Mouse (Mus musculus) kidney, embryonic 14.5 days (tissue): ENCODE data around the gene Olfr1347. TPM values are rescaled to one million over a fixed set of nuclear protein-coding genes. Genes with fewer than 3 reads are reported as not detected.

ENCODE experiments used
- ATAC-seq: fragments of 200-750 bp; cut with Nextera tagmentation; 2 replicates; pipeline ENCODE4 v1.8.0; 2017; ENCODE audit warnings: moderate number of reproducible peaks, mild to moderate bottlenecking, moderate TSS enrichment, moderate library complexity; ENCODE audit not compliant: low FRiP score, low TSS enrichment
- H3K27ac ChIP-seq: fragments of 300-500 bp; sonication (generic); 2 replicates; pipeline ENCODE4 v1.5.1; 2014; ENCODE audit warnings: low read depth, mild to moderate bottlenecking, low read length, moderate library complexity, mixed read lengths
- H3K27me3 ChIP-seq: fragments of 300-500 bp; sonication (generic); 2 replicates; pipeline ENCODE4 v1.6.1; 2014; ENCODE audit warnings: mild to moderate bottlenecking, low read length; ENCODE audit not compliant: control insufficient read depth, insufficient read depth
- H3K36me3 ChIP-seq: fragments of 300-500 bp; sonication (generic); 2 replicates; pipeline ENCODE4 v1.6.1; 2014; ENCODE audit warnings: low read length, mixed read lengths; ENCODE audit not compliant: control insufficient read depth, insufficient read depth
- H3K4me1 ChIP-seq: fragments of 300-500 bp; sonication (generic); 2 replicates; pipeline ENCODE4 v1.6.1; 2014; ENCODE audit warnings: low read length, mixed read lengths; ENCODE audit not compliant: control insufficient read depth, insufficient read depth
- H3K4me2 ChIP-seq: fragments of 300-500 bp; sonication (generic); replicated peaks from 2 replicates; pipeline ENCODE4 v1.6.1; 2014; ENCODE audit warnings: low read depth, mild to moderate bottlenecking, low read length
- H3K4me3 ChIP-seq: fragments of 300-500 bp; sonication (generic); 2 replicates; pipeline ENCODE4 v1.5.1; 2014; ENCODE audit warnings: mild to moderate bottlenecking, low read length
- H3K9ac ChIP-seq: fragments of 300-500 bp; sonication (generic); 2 replicates; pipeline ENCODE4 v1.6.1; 2014; ENCODE audit warnings: low read depth, mild to moderate bottlenecking, low read length, moderate library complexity
- H3K9me3 ChIP-seq: fragments of 300-500 bp; sonication (generic); 2 replicates; pipeline ENCODE4 v1.6.1; 2016; ENCODE audit warnings: low read length; ENCODE audit not compliant: control insufficient read depth
- WGBS: fragments of 180-500 bp; shearing (Covaris S2); extraction: QIAGEN DNeasy Blood & Tissue Kit; methylation state at CpG from one replicate; pipeline ENCODE4 v1.1.7; 2014; 5-methylcytosine and 5-hydroxymethylcytosine counted together
- polyA plus RNA-seq: library from polyadenylated mRNA; unstranded; fragments of >200 nt; fragmentation: Nextera tagmentation; extraction: Ambion mirVana; gene quantifications from 2 replicates; pipeline ENCODE4 v1.2.1, GENCODE M21; 2014

Olfr1347 gene
- polyA plus RNA-seq, 1 experiment from 2014 or later, result not detected

- Histone ChIP-seq H3K27ac (no peak overlapping the region), H3K4me1 (no peaks in the 10 kb centered on the region), H3K27me3 (no peaks in the 10 kb centered on the region), H3K9me3 (peaks cover 4% of the 10 kb centered on the region; the same call in 1 of the 2 replicates), H3K4me2 (no peak overlapping the region), H3K9ac (no peak overlapping the region), H3K4me3 (no peak overlapping the region), H3K36me3 (no peaks in the 10 kb centered on the region)
- ATAC-seq, result no peak
- WGBS, result 40% methylated on average over 3 of the region's 3 CpGs
Measured at GRCm38 (mm10) chr7:6456399-6456798, 43.2 kb downstream of the Olfr1347 start.

GRCm38 (mm10) chr7:6455868-6456267, 43.7 kb downstream of the Olfr1347 start, which contains the start of gene Olfr1336:
Gene Olfr1336, plus strand, starts transcription at chr7:6456168.
- Histone ChIP-seq H3K36me3 (no peaks in the 10 kb centered on the region), H3K9ac (no peak within 1 kb of the TSS), H3K4me3 (no peak within 1 kb of the TSS), H3K9me3 (peaks cover 8% of the 10 kb centered on the region; the same call in 1 of the 2 replicates), H3K4me1 (no peaks in the 10 kb centered on the region), H3K27me3 (no peaks in the 10 kb centered on the region), H3K27ac (no peak within 1 kb of the TSS), H3K4me2 (no peak within 1 kb of the TSS)
- ATAC-seq, result no peak

GRCm38 (mm10) chr7:6447771-6448170, 51.8 kb downstream of the Olfr1347 start:
- 82% methylated on average over 5 of the region's 5 CpGs for WGBS
- ATAC-seq, result no peak
- H3K27ac ChIP-seq, result no peak overlapping the region
- no peak overlapping the region for H3K4me2 ChIP-seq
- peaks cover 5% of the 10 kb centered on the region; the same call in 1 of the 2 replicates for H3K9me3 ChIP-seq
- no peak overlapping the region for H3K9ac ChIP-seq
- no peak overlapping the region for H3K4me3 ChIP-seq
- no peaks in the 10 kb centered on the region for H3K36me3 ChIP-seq
- H3K27me3 ChIP-seq, result no peaks in the 10 kb centered on the region
- H3K4me1 ChIP-seq, result no peaks in the 10 kb centered on the region

- Histone ChIP-seq H3K9me3 (no peaks in the 10 kb centered on the region), H3K4me3 (no peak overlapping the region), H3K27ac (no peak overlapping the region), H3K4me1 (no peaks in the 10 kb centered on the region), H3K9ac (no peak overlapping the region), H3K36me3 (no peaks in the 10 kb centered on the region), H3K4me2 (no peak overlapping the region), H3K27me3 (no peaks in the 10 kb centered on the region)
- no peak for ATAC-seq
- 57% methylated on average over 2 of the region's 2 CpGs for WGBS
Measured at GRCm38 (mm10) chr7:6441173-6441572, 58.4 kb downstream of the Olfr1347 start.

GRCm38 (mm10) chr7:6438388-6438787, 61.2 kb downstream of the Olfr1347 start, which contains the start of gene Olfr1344:
Gene Olfr1344, plus strand, starts transcription at chr7:6438688.
- 71% methylated on average over 3 of the region's 3 CpGs for WGBS
- H3K4me2 ChIP-seq, result no peak within 1 kb of the TSS
- H3K27me3 ChIP-seq, result no peaks in the 10 kb centered on the region
- no peak within 1 kb of the TSS for H3K27ac ChIP-seq
- H3K4me1 ChIP-seq, result no peaks in the 10 kb centered on the region
- H3K36me3 ChIP-seq, result no peaks in the 10 kb centered on the region
- H3K9me3 ChIP-seq, result no peaks in the 10 kb centered on the region
- ATAC-seq, result no peak
- H3K4me3 ChIP-seq, result no peak within 1 kb of the TSS
- no peak within 1 kb of the TSS for H3K9ac ChIP-seq

Other genes with a start within 250 kb of the Olfr1347 start
- gene Epp13, start 247.0 kb downstream of the Olfr1347 start, polyA plus RNA-seq, result not detected in 2 replicates
- gene Zfp667, start 213.2 kb downstream of the Olfr1347 start, polyA plus RNA-seq, result 4.4 and 4.8 TPM in 2 replicates
- gene Zfp583, start 168.5 kb downstream of the Olfr1347 start, polyA plus RNA-seq, result 4.1 and 5.5 TPM in 2 replicates
- 2.6 TPM in 2 replicates for gene Gm3854, start 156.0 kb downstream of the Olfr1347 start, polyA plus RNA-seq
- gene Zfp78, start 136.5 kb downstream of the Olfr1347 start, polyA plus RNA-seq, result 2.1 TPM in 2 replicates
- gene Zfp28, start 116.5 kb downstream of the Olfr1347 start, polyA plus RNA-seq, result 7.5 and 8.7 TPM in 2 replicates
- not detected in 2 replicates for gene Smim17, start 101.0 kb downstream of the Olfr1347 start, polyA plus RNA-seq
- not detected in 2 replicates for gene Gm20715, start 89.5 kb downstream of the Olfr1347 start, polyA plus RNA-seq
- gene Olfr1344, start 61.1 kb downstream of the Olfr1347 start, polyA plus RNA-seq, result not detected in 2 replicates
- gene Olfr1336, start 43.6 kb downstream of the Olfr1347 start, polyA plus RNA-seq, result not detected in 2 replicates
- not detected in 2 replicates for gene Olfr1346, start 32.7 kb downstream of the Olfr1347 start, polyA plus RNA-seq
- not detected in 2 replicates for gene Olfr5, start 12.8 kb downstream of the Olfr1347 start, polyA plus RNA-seq
- gene Olfr1348, start 9.0 kb upstream of the Olfr1347 start, polyA plus RNA-seq, result not detected in 2 replicates
- gene Olfr1349, start 23.2 kb upstream of the Olfr1347 start, polyA plus RNA-seq, result not detected in 2 replicates
- gene Olfr1350, start 65.1 kb upstream of the Olfr1347 start, polyA plus RNA-seq, result not detected in 2 replicates
- gene Zim1, start 196.7 kb upstream of the Olfr1347 start, polyA plus RNA-seq, result 4.7 and 6.0 TPM in 2 replicates
- 111 and 222 TPM in 2 replicates for gene Peg3, start 230.7 kb upstream of the Olfr1347 start, polyA plus RNA-seq
- 9.3 and 9.5 TPM in 2 replicates for gene Usp29, start 230.8 kb upstream of the Olfr1347 start, polyA plus RNA-seq